Mouse (Mus musculus) adrenal gland, postnatal 36 days (tissue): ENCODE measurements around the gene Dbx2. TPM values are rescaled to one million over a fixed set of nuclear protein-coding genes. Genes with fewer than 3 reads are reported as not detected.

ENCODE experiments used
- DNase-seq, 2 experiments: peaks; one replicate each; pipeline ENCODE4 v3.0.0; 2021; ENCODE audit warnings: mixed read lengths in 1 of 2
- long read RNA-seq, 2 experiments: library from polyadenylated mRNA; stranded (forward); transcript quantifications; one replicate each; pipeline ENCODE4 v2.0.0; 2021; ENCODE audit warnings: borderline sequencing depth in 2 of 2
- total RNA-seq, 2 experiments: library from RNA; stranded (reverse); gene quantifications; 2 replicates each; pipeline ENCODE4 v1.2.3; 2021

The Dbx2 gene
- total RNA-seq = not detected
- long read RNA-seq, experiment 1 = 0 reads
- long read RNA-seq, experiment 2 = 0 reads

GRCm38 (mm10) chr15:95655860-95656259 lies at the start of gene Dbx2:
Dbx2 (minus strand) TSS chr15:95655960.
- no peak for DNase-seq

DNA sequence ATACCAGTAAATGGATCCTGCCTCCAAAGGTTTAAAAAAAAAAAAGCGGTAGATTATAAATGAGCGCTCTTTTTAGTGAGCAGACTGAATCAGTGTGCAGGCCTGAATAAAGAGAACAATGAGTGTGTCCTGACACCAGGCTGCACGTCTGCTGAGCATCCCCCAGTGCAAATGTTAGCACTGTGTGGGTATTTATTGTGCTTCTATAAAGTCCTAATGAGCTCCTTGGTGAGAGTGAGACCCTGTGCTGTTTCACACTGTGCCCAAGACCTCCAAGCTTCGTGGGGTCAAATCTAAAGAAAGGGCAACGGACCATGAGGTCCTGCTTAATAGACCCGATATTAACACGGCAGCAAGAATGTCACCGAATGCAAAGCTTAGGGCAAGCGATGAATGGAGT lies 46.4 kb upstream of the Dbx2 start:
- no peak for DNase-seq

- DNase-seq = no peak
These were observed 45.8 kb upstream of the Dbx2 start for GRCm38 (mm10) chr15:95701573-95701972.

DNA sequence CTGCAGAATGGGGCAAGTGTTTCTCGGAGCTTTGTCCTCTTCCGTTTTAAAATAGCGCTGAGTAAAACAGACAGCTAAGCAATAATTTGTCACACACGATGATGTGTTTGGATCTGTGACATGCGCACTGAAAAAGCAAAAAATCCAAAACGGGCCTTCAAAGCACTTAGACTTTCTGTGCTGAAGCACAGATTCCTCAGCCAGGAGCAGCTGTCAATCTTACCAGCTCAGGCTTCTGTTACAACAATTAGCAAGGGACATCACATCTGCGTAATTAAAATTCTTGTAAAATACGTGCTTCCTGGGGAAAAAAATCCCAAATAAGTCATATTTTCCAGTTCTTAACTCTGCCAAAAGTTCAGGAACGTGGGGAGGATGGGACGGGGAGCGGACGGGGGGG lies 43.6 kb upstream of the Dbx2 start:
- DNase-seq = no peak

DNA sequence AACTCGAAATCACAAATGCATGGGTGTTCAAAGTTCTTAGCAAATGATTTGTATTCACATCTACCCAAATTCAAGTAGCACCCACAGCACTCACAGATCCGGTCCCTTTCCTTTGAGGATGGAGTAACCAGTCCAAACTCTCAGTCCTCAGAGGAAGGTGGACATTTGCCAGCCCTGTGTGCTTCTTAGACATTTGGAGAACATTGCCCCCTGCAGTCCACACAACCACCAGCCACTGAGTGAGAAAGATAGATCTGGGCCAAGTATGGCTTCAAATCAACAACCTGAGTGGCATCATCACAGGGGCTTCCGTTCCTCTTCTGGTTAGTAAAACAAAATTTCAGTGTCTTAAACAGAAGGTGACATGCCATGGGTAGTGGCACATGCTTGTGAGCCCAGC lies 38.0 kb upstream of the Dbx2 start:
- peak in 1 of 2 experiments; percentile 33 for DNase-seq

DNA sequence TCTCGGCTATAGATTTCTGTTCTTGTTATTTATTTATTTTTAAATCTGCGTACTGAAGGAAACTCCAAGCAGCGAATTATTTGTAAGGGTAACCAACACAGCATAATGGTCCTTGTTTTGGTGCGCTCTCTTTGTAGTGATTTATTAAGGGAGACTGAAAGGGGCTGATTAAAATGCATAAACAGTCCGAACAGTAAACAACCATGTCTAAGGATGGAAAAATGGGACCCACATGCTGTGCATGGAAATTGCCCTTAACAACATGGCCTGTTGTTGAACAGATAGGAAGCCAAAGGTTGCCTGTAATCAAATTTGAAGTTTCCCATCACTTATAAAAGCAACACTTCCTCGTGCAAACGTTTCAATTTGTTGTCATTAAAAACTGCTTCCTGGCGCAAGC lies 35.8 kb upstream of the Dbx2 start:
- no peak for DNase-seq

DNA sequence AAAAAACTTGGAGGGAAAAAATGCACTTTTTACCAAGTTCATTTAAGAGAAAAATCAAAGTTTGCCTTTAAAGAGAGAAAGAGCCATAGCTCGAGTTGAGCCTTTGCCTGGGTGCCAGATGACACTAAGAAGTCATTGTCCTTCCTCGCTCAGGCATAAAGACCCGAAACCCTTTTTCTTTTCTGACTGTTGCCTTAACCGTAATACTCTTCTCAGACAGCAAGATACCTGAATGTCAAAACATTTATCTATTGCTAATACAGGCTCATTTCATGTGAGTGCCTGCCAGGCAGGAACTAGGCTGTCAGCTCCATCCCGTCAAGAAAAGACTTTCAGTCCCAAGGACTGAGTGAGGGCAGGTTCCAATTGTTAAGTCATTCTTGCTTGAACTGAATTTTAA lies 35.4 kb upstream of the Dbx2 start:
- no peak for DNase-seq

- DNase-seq = no peak
These were observed 26.9 kb upstream of the Dbx2 start for GRCm38 (mm10) chr15:95682620-95683019.

DNA sequence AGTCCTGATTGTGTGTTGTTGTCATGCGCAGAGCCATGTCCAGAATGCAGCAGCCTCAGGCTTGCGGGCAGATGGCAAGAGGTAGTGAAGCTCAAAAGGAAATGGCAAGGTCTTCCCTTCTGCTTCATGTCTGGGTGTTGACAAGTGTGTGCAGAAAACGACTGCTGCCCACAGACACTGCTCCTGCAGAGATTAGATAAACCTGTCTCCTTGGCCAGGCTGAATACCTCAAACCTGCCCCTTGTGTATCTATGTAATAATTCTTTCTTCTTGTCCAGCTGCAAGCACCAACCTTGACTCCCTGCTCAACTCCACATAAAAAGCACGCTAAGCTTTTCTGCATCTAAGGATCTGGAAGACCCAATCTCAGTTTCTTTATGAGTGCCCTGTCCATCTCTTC lies 19.9 kb upstream of the Dbx2 start:
- DNase-seq = no peak

- DNase-seq = no peak
These were observed 19.4 kb upstream of the Dbx2 start for GRCm38 (mm10) chr15:95675176-95675575.

GRCm38 (mm10) chr15:95667209-95667608 lies 11.4 kb upstream of the Dbx2 start:
- DNase-seq = no peak

DNA sequence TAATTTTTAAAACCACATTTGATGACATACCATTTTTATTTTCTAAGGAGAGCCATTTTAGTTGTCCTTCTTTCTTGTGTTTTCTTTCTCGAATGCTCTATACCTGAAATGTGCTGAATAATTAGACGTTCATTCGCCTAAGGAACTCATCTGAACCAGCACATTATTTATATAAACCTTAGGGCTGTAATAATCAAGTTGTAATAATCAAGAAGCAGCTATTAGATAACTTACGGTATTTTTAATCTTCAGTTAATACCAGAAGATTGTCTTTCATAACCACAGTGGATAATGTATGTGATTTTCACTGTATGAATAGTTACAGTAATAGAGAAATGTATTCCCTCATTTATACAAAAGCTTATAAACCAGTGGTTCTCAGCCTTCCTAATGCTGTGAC lies 9.2 kb upstream of the Dbx2 start:
- DNase-seq = no peak

GRCm38 (mm10) chr15:95661718-95662117 lies 6.0 kb upstream of the Dbx2 start:
- no peak for DNase-seq

DNA sequence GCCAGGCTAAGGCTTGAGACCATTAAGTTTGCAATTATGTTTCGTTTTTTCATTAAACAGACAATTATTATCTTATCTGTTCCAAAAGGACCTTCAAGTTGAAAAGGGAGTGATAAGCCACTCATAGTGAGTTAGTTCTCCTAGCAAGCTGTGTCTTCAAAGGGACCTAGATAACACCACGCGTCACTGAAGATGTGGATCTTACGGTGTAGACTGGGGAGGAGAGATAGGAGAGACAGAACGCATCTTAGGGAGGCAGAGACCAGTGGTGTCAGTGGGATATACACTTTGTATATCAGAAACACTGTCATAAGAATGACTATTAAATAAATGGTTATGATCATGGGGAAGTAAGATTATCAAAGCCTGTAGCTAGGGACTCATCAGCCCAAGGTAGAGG lies 4.6 kb upstream of the Dbx2 start:
- DNase-seq = no peak

GRCm38 (mm10) chr15:95654211-95654897 lies 1.4 kb downstream of the Dbx2 start:
- DNase-seq = peak; percentile 26 to 29

- no peak for DNase-seq
These were observed 1.9 kb downstream of the Dbx2 start for GRCm38 (mm10) chr15:95653812-95654210.

DNA sequence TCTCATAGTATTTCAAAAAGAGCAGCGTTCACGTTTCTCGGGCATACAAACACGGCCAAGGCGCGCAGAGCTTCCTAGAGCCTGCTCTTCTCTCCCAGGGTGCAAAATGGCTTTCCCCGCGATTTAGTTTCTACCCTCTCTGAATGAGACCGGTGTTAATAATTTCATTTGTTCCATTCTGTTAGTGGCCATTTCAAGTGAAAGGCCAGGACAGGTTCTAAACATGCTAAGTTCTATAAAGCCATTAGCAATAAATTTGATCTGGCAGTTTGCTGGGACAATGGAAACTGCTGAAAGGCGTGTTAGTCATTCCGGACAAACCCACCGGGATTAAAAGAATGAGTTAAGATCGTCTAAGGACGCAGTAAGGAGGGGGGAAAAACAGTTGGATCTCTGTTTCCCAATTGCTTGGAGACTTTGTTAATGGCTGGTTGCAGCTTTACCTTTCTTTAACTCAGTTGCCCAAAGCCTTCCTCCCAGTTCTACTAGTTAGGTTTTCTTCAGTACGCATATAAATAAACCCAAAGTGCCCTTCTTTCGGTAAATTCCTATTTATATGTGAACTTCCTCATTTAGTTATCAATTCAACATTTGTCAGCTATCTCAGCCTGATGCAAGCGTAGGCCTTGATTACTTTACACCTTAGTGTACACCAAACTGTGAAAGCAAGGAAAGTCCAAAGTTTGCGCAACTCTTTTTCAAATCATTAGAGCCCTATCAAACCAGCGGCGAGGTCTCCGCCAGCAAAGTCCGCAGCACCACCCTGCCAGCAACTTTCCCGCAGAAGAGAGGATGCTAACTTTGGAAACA lies 2.7 kb downstream of the Dbx2 start:
- no peak for DNase-seq

DNA sequence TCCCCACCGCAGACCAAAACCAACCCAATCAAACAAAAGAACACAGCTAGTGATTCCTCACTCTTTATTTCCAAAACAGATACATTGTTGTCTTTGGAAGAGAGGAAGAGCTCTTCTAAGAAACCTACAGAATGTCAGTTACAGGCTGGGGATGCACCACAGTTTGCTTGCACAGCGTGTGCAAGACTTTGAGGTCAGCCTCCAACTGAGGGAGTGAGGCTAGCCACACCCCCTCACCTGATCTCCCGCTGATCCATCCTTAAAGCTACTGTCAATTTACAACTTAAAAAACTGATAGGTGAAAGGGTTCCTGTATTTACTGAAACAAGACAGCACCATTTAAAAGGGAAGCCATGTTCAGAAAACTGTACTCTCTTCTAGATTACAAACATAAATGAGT lies 3.9 kb downstream of the Dbx2 start:
- no peak for DNase-seq

DNA sequence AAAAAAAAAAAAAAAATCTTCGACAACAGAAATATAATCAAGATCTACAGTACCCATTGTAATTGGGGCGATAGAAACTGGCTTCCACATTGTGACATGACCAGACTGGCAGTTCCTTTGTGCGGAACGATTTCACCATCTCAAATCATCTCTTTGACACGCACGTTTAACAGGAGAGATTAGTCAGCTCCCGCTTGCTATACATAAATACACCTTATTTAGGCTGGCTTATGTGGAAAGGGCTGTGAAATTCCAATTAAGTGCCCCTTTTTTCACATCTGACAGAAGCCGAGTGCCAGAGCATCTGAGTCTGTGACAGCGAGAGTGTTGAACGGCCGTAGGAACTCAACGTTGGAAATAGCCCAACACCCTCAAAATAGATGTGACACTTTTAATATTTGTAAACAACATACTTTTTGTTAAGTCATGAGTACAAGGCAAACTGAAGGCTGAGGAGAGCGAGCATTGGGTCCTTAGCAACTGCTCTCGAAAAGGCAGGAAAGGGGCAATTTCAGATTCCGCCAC lies 12.2 kb downstream of the Dbx2 start:
- DNase-seq = no peak

DNA sequence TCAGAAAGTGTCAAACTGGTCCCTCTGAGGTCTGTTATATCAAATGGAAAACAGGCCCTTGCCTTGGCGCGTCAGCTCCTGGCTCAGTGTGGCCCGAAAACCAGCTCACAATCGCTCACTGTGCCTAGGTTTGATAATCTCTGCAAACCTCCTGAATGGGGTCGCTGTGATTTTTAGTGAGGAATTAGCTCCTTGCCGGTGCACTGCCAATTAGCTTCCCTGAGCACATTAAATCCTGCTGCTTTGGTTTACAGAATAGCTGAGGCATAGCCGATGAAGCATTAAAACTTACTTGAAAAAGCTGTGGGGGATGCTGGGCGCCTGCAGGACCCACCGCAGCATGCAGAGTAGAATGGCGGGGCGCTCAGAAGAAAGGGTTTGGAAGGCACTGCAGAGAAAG lies 15.4 kb downstream of the Dbx2 start:
- DNase-seq = no peak

DNA sequence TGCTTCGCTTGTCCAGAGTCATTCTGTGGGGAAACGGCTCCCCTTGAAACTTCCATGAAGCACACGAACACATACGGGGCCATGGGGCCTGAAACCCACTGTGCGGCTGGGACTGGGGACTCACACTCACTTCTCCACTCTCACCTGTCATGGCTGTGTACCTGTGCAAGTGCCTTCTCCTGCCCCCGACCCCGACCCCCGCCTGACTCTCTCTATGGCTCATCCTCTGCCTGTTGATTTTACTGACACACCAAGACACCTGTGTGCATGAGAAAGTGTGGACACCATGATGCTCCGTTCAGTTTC lies 16.0 kb downstream of the Dbx2 start:
- no peak for DNase-seq

GRCm38 (mm10) chr15:95639115-95639828 lies 16.5 kb downstream of the Dbx2 start:
- no peak for DNase-seq

DNA sequence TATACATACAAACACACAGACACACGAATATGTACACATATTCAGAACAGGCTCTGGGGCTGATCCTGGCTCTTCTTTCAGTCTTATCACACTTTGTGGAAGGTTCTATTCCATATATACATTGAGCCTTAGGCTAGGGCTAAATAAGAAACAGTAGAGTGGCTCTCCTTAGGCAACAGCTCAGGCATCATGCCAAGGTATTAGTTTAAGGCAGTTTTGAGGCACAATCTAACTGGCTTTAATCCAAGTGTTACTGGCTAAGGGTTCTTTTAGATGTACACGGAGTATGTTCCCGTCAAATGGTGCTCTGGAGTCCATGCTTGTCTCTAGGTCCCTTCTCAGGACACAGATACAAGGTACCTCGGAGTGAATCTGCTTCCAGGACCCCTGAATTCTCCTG lies 31.4 kb downstream of the Dbx2 start:
- no peak for DNase-seq
